Mouse (Mus musculus) cerebellum, postnatal 10 days (tissue): ENCODE measurements at regions not wholly inside any gene's neighbourhood (a gene's known extent, or its start where the extent isn't known, plus 50 kb on each side); places are given as distances from the start of the nearest gene placed in this dataset.
A peak's percentile ranks its signal among the peaks of the same experiment; 100 is the strongest.
"Not testable (repeated sequence)": the region's sequence is repeated elsewhere in the genome, so short reads cannot be mapped to it uniquely, and the experiment has no call there.

Source experiments
- DNase-seq, 2 experiments: peaks; one replicate each; pipeline ENCODE4 v3.0.0; 2021; ENCODE audit warnings: mixed read lengths in 2 of 2

- DNase-seq = no peak
Observed at GRCm38 (mm10) chr17:4825221-4825895, 168.8 kb upstream of the Arid1b start.

- DNase-seq = peak in 1 of 2 experiments; percentile 6
Observed at GRCm38 (mm10) chr17:4834065-4834464, 160.1 kb upstream of the Arid1b start.

- DNase-seq = no peak
Observed at GRCm38 (mm10) chr17:4834571-4834970, 159.6 kb upstream of the Arid1b start.

- no peak for DNase-seq
Observed at GRCm38 (mm10) chr17:4835065-4835705, 158.9 kb upstream of the Arid1b start.

- no peak for DNase-seq
Observed at GRCm38 (mm10) chr17:4840123-4840522, 154.0 kb upstream of the Arid1b start.

GRCm38 (mm10) chr17:4858304-4858703 lies 135.8 kb upstream of the Arid1b start:
- no peak for DNase-seq

- DNase-seq = no peak
Observed at GRCm38 (mm10) chr17:4864901-4865300, 129.2 kb upstream of the Arid1b start.

- peak; percentile 28 to 57 for DNase-seq
Observed at GRCm38 (mm10) chr17:4865621-4866020, 128.5 kb upstream of the Arid1b start.

GRCm38 (mm10) chr17:4866026-4866896 lies 127.9 kb upstream of the Arid1b start:
- DNase-seq = peak; percentile 15

GRCm38 (mm10) chr17:4867083-4867482 lies 127.0 kb upstream of the Arid1b start:
- DNase-seq = peak in 1 of 2 experiments; percentile 9

GRCm38 (mm10) chr17:4867754-4868445 lies 126.2 kb upstream of the Arid1b start:
- DNase-seq = peak; percentile 58 to 60

- no peak for DNase-seq
Observed at GRCm38 (mm10) chr17:4868446-4868825, 125.7 kb upstream of the Arid1b start.

- no peak for DNase-seq
Observed at GRCm38 (mm10) chr17:4868861-4869260, 125.3 kb upstream of the Arid1b start.

GRCm38 (mm10) chr17:4871267-4871666 lies 122.9 kb upstream of the Arid1b start:
- DNase-seq = no peak

GRCm38 (mm10) chr17:4874459-4874858 lies 119.7 kb upstream of the Arid1b start:
- DNase-seq = no peak

GRCm38 (mm10) chr17:4875086-4876046 lies 118.8 kb upstream of the Arid1b start:
- no peak for DNase-seq

- no peak for DNase-seq
Observed at GRCm38 (mm10) chr17:4876431-4876830, 117.7 kb upstream of the Arid1b start.

- no peak for DNase-seq
Observed at GRCm38 (mm10) chr17:4881473-4881872, 112.7 kb upstream of the Arid1b start.

- DNase-seq = no peak
Observed at GRCm38 (mm10) chr17:4884083-4884482, 110.0 kb upstream of the Arid1b start.

- peak; percentile 19 to 35 for DNase-seq
Observed at GRCm38 (mm10) chr17:4884761-4885160, 109.4 kb upstream of the Arid1b start.

- not testable (repeated sequence) for DNase-seq
Observed at GRCm38 (mm10) chr17:4887331-4887730, 106.8 kb upstream of the Arid1b start.

GRCm38 (mm10) chr17:4889577-4889976 lies 104.6 kb upstream of the Arid1b start:
- no peak for DNase-seq
